Mouse (Mus musculus): ENCODE results near the gene Cpa1. TPM values are rescaled to one million over a fixed set of nuclear protein-coding genes. Genes with fewer than 3 reads are reported as not detected.
A peak's percentile ranks its signal among the peaks of the same experiment; 100 is the strongest.

Cpa1 gene
- polyA plus RNA-seq, 1 experiment from 2014 or later: 0.96 TPM

- H3K4me3 ChIP-seq (replicated peaks; ENCODE audit: low read length): no peak overlapping the region
- H3K27ac ChIP-seq: 0 out of 2 replicates have a peak overlapping the region, but pooled peaks have one; percentile 23
- DNase-seq (ENCODE audit: low spot score) (no peak), ATAC-seq (ENCODE audit: low FRiP score) (no peak)
- H3K9ac ChIP-seq: no peak overlapping the region
- WGBS: 39% methylated on average over 4 of the region's 4 CpGs
- H3K4me1 ChIP-seq (replicated peaks; ENCODE audit: control insufficient read depth, insufficient read depth, low read length): no peaks in the 10 kb centered on the region
- no peaks in the 10 kb centered on the region for H3K36me3 ChIP-seq (replicated peaks; ENCODE audit: control insufficient read depth, insufficient read depth)
- H3K27me3 ChIP-seq (ENCODE audit: control insufficient read depth, insufficient read depth, low read length): no peaks in the 10 kb centered on the region
- H3K9me3 ChIP-seq (ENCODE audit: control insufficient read depth, low read length): no peaks in the 10 kb centered on the region
- no peak overlapping the region for H3K4me2 ChIP-seq (replicated peaks)
Observed at GRCm38 (mm10) chr6:30636186-30636842, 2.7 kb upstream of the Cpa1 start.

GRCm38 (mm10) chr6:30643694-30644460 lies 4.9 kb downstream of the Cpa1 start:
- no peak overlapping the region for H3K4me2 ChIP-seq (replicated peaks)
- H3K9ac ChIP-seq: no peak overlapping the region
- no peak overlapping the region for H3K4me3 ChIP-seq (replicated peaks; ENCODE audit: low read length)
- no peak overlapping the region; the same call in 1 of the 2 replicates for H3K27ac ChIP-seq
- H3K4me1 ChIP-seq (replicated peaks; ENCODE audit: control insufficient read depth, insufficient read depth, low read length): no peaks in the 10 kb centered on the region
- DNase-seq (ENCODE audit: low spot score): no peak
- H3K9me3 ChIP-seq (ENCODE audit: control insufficient read depth, low read length): no peaks in the 10 kb centered on the region
- no peaks in the 10 kb centered on the region for H3K36me3 ChIP-seq (replicated peaks; ENCODE audit: control insufficient read depth, insufficient read depth)
- 86% methylated on average over 12 of the region's 12 CpGs for WGBS
- no peaks in the 10 kb centered on the region for H3K27me3 ChIP-seq (ENCODE audit: control insufficient read depth, insufficient read depth, low read length)
- ATAC-seq (ENCODE audit: low FRiP score): no peak

GRCm38 (mm10) chr6:30644462-30644861 lies 5.4 kb downstream of the Cpa1 start:
- ATAC-seq (ENCODE audit: low FRiP score) (no peak), DNase-seq (ENCODE audit: low spot score) (no peak)
- Histone ChIP-seq H3K27ac (no peak overlapping the region; the same call in 1 of the 2 replicates), H3K4me2 (replicated peaks) (no peak overlapping the region), H3K27me3 (ENCODE audit: control insufficient read depth, insufficient read depth, low read length) (no peaks in the 10 kb centered on the region), H3K4me3 (replicated peaks; ENCODE audit: low read length) (no peak overlapping the region), H3K9ac (no peak overlapping the region), H3K9me3 (ENCODE audit: control insufficient read depth, low read length) (no peaks in the 10 kb centered on the region), H3K36me3 (replicated peaks; ENCODE audit: control insufficient read depth, insufficient read depth) (no peaks in the 10 kb centered on the region), H3K4me1 (replicated peaks; ENCODE audit: control insufficient read depth, insufficient read depth, low read length) (no peaks in the 10 kb centered on the region)
- WGBS: 44% methylated on average over 3 of the region's 3 CpGs

- H3K27me3 ChIP-seq (ENCODE audit: control insufficient read depth, insufficient read depth, low read length): no peaks in the 10 kb centered on the region
- ATAC-seq (ENCODE audit: low FRiP score) (no peak), DNase-seq (ENCODE audit: low spot score) (no peak)
- no peak overlapping the region for H3K4me3 ChIP-seq (replicated peaks; ENCODE audit: low read length)
- no peaks in the 10 kb centered on the region for H3K36me3 ChIP-seq (replicated peaks; ENCODE audit: control insufficient read depth, insufficient read depth)
- WGBS: 69% methylated on average over 6 of the region's 6 CpGs
- H3K4me1 ChIP-seq (replicated peaks; ENCODE audit: control insufficient read depth, insufficient read depth, low read length): 0 out of 2 replicates have a peak, but pooled peaks cover 8% of the 10 kb centered on the region
- no peak overlapping the region for H3K27ac ChIP-seq
- H3K4me2 ChIP-seq (replicated peaks): no peak overlapping the region
- H3K9me3 ChIP-seq (ENCODE audit: control insufficient read depth, low read length): no peaks in the 10 kb centered on the region
- H3K9ac ChIP-seq: no peak overlapping the region
Observed at GRCm38 (mm10) chr6:30645379-30645778, 6.4 kb downstream of the Cpa1 start.

- Histone ChIP-seq H3K27me3 (ENCODE audit: control insufficient read depth, insufficient read depth, low read length) (no peaks in the 10 kb centered on the region), H3K9me3 (ENCODE audit: control insufficient read depth, low read length) (no peaks in the 10 kb centered on the region), H3K9ac (no peak overlapping the region), H3K4me1 (replicated peaks; ENCODE audit: control insufficient read depth, insufficient read depth, low read length) (peaks cover 34% of the 10 kb centered on the region), H3K36me3 (replicated peaks; ENCODE audit: control insufficient read depth, insufficient read depth) (no peaks in the 10 kb centered on the region), H3K4me3 (replicated peaks; ENCODE audit: low read length) (no peak overlapping the region), H3K4me2 (replicated peaks) (no peak overlapping the region), H3K27ac (peak overlapping the region; percentile 40; the same call in 1 of the 2 replicates)
- DNase-seq (ENCODE audit: low spot score): no peak
- no peak for ATAC-seq (ENCODE audit: low FRiP score)
- 43% methylated on average over 11 of the region's 11 CpGs for WGBS
Observed at GRCm38 (mm10) chr6:30649651-30650296, 10.8 kb downstream of the Cpa1 start.

- DNase-seq (ENCODE audit: low spot score): no peak
- no peak for ATAC-seq (ENCODE audit: low FRiP score)
Observed at GRCm38 (mm10) chr6:30652425-30653188, 13.6 kb downstream of the Cpa1 start.

GRCm38 (mm10) chr6:30653518-30653917 lies 14.5 kb downstream of the Cpa1 start:
- no peak overlapping the region for H3K9ac ChIP-seq
- DNase-seq (ENCODE audit: low spot score): no peak
- no peak overlapping the region for H3K4me2 ChIP-seq (replicated peaks)
- H3K9me3 ChIP-seq (ENCODE audit: control insufficient read depth, low read length): no peaks in the 10 kb centered on the region
- H3K27ac ChIP-seq: peak overlapping the region; percentile 81
- H3K4me3 ChIP-seq (replicated peaks; ENCODE audit: low read length): no peak overlapping the region
- no peaks in the 10 kb centered on the region for H3K36me3 ChIP-seq (replicated peaks; ENCODE audit: control insufficient read depth, insufficient read depth)
- WGBS: 78% methylated on average over 6 of the region's 6 CpGs
- ATAC-seq (ENCODE audit: low FRiP score): no peak
- no peaks in the 10 kb centered on the region for H3K27me3 ChIP-seq (ENCODE audit: control insufficient read depth, insufficient read depth, low read length)
- H3K4me1 ChIP-seq (replicated peaks; ENCODE audit: control insufficient read depth, insufficient read depth, low read length): peaks cover 49% of the 10 kb centered on the region

More at GRCm38 (mm10) chr6:30652425-30653188, 13.6 kb downstream of the Cpa1 start:
- peak overlapping the region; percentile 67 for H3K27ac ChIP-seq
- no peak overlapping the region for H3K4me2 ChIP-seq (replicated peaks)
- no peak overlapping the region for H3K9ac ChIP-seq
- no peak overlapping the region for H3K4me3 ChIP-seq (replicated peaks; ENCODE audit: low read length)
- H3K27me3 ChIP-seq (ENCODE audit: control insufficient read depth, insufficient read depth, low read length): no peaks in the 10 kb centered on the region
- no peaks in the 10 kb centered on the region for H3K9me3 ChIP-seq (ENCODE audit: control insufficient read depth, low read length)
- WGBS: 52% methylated on average over 9 of the region's 9 CpGs
- no peaks in the 10 kb centered on the region for H3K36me3 ChIP-seq (replicated peaks; ENCODE audit: control insufficient read depth, insufficient read depth)
- peaks cover 49% of the 10 kb centered on the region for H3K4me1 ChIP-seq (replicated peaks; ENCODE audit: control insufficient read depth, insufficient read depth, low read length)

- Histone ChIP-seq H3K36me3 (replicated peaks; ENCODE audit: control insufficient read depth, insufficient read depth) (no peaks in the 10 kb centered on the region), H3K9me3 (ENCODE audit: control insufficient read depth, low read length) (no peaks in the 10 kb centered on the region), H3K4me1 (replicated peaks; ENCODE audit: control insufficient read depth, insufficient read depth, low read length) (peaks cover 49% of the 10 kb centered on the region), H3K4me2 (replicated peaks) (no peak overlapping the region), H3K27ac (peak overlapping the region; percentile 81), H3K9ac (peak overlapping the region; percentile 3; the same call in 1 of the 2 replicates), H3K27me3 (ENCODE audit: control insufficient read depth, insufficient read depth, low read length) (no peaks in the 10 kb centered on the region), H3K4me3 (replicated peaks; ENCODE audit: low read length) (no peak overlapping the region)
- DNase-seq (ENCODE audit: low spot score) (peak; percentile 58), ATAC-seq (ENCODE audit: low FRiP score) (no peak)
- 18% methylated on average over 6 of the region's 6 CpGs for WGBS
Observed at GRCm38 (mm10) chr6:30654402-30654859, 15.4 kb downstream of the Cpa1 start.
